Mouse (Mus musculus): ENCODE measurements around the gene Mapk8ip1.

- no peak for TF ChIP-seq TAL1 (conservative IDR thresholded peaks at IDR 0.05; ENCODE audit: low read depth, low read length)
- TF ChIP-seq CTCF (IDR thresholded peaks at IDR 0.05; ENCODE audit: low read depth, low read length), result no peak
Observed at GRCm38 (mm10) chr2:92431611-92432179, 30.6 kb upstream of the Mapk8ip1 start.
